In the genomic region with DNA sequence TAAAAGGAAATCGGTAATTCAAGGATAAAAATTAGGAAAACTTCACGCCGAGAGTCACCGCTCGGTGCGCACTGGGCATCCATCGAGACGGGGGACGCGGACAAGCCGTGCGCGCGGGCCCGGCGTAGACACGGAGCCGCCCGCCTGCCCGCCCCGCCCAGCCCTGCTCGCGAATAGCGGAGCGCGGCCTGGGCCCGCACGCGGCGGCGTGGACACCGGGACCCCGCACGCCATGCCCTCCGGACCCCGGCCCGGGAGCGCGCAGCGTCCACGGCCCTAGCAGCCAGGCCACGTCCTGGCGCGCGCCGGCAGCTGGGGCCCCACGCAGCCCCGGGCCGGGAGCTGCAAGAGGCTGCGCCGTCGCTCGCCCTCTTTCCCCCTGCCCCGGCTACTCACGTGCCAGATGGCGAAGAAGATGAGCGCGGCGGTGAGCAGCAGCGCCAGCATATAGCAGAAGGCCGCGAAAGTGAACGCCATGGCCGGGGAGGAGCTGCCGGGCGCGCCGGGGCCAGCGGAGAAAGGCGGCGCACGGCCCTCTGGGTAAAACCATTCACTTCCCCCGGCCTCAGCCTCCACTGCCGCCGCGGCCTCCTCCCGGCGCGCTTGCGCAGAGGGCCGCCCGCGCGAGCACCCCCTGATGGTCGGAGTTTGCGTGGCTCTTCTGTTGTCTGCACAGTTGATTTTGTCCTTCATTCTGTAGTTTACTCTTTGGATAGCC, we compare ENCODE assay signal across 8 mouse cellular contexts. TPM values are rescaled to one million over a fixed set of nuclear protein-coding genes. Genes with fewer than 3 reads are reported as not detected.
A peak's percentile ranks its signal among the peaks of the same experiment; 100 is the strongest.
DNase-seq lines count a peak whose midpoint lies in the region; ATAC-seq and TF ChIP-seq lines count a peak whose summit lies in the region.

A gene (minus strand): TSS at position 625 of the 718 bp plus-strand sequence.

- peak; percentile 18; the same call in 1 of the 2 replicates for TF ChIP-seq CTCF in E14TG2a.4 (conservative IDR thresholded peaks at IDR 0.05; ENCODE audit: low read length)
- TF ChIP-seq CTCF in liver, postnatal 0 days (IDR thresholded peaks at IDR 0.05; ENCODE audit: low read depth): peak; percentile 92

- H3K36me3 ChIP-seq in E14TG2a.4 (ENCODE audit: insufficient read depth, low read length): peaks cover 17% of the 10 kb centered on the region
- no peaks in the 10 kb centered on the region for H3K36me3 ChIP-seq in forebrain, embryonic 13.5 days (ENCODE audit: poor library complexity, severe bottlenecking)
- peaks cover 14% of the 10 kb centered on the region for H3K36me3 ChIP-seq in liver, postnatal 0 days (replicated peaks; ENCODE audit: insufficient read depth, low read length)
- no peaks in the 10 kb centered on the region for H3K36me3 ChIP-seq in neural tube, embryonic 14.5 days (ENCODE audit: control insufficient read depth, insufficient read depth, low read length)

- no peak for TF ChIP-seq EP300 in liver, postnatal 0 days (IDR thresholded peaks at IDR 0.05; ENCODE audit: low read depth)

- peaks cover 23% of the 10 kb centered on the region for H3K4me1 ChIP-seq in E14TG2a.4 (replicated peaks; ENCODE audit: low read depth, low read length)
- peaks cover 16% of the 10 kb centered on the region for H3K4me1 ChIP-seq in forebrain, embryonic 13.5 days
- H3K4me1 ChIP-seq in liver, postnatal 0 days (ENCODE audit: insufficient read depth): peaks cover 11% of the 10 kb centered on the region
- peaks cover 12% of the 10 kb centered on the region; the same call in 1 of the 2 replicates for H3K4me1 ChIP-seq in neural tube, embryonic 14.5 days (ENCODE audit: control insufficient read depth, insufficient read depth, low read length)

- H3K27ac ChIP-seq in forebrain, embryonic 13.5 days: peak within 1 kb of the TSS; percentile 99
- H3K27ac ChIP-seq in liver, postnatal 0 days (ENCODE audit: low read depth): peak within 1 kb of the TSS; percentile 94
- peak within 1 kb of the TSS; percentile 97 for H3K27ac ChIP-seq in neural tube, embryonic 14.5 days (ENCODE audit: low read depth, low read length)

- DNase-seq in c-Kit-positive CD71-positive TER-119-positive erythroid progenitor cells, embryonic 14.5 days (ENCODE audit: low spot score): peak; percentile 87
- peak; percentile 93 to 95 for DNase-seq in heart, postnatal 10 days
- DNase-seq in large intestine, adult 2 months (ENCODE audit: low read depth, low spot score): peak; percentile 78
- peak; percentile 94 for DNase-seq in liver, postnatal 0 days
- DNase-seq in testis, postnatal 10 days (ENCODE audit: low spot score): peak; percentile 94

- WGBS in forebrain, embryonic 13.5 days: under 1% methylated on average over 82 of the region's 86 CpGs
- WGBS in large intestine, adult 2 months: under 1% methylated on average over 85 of the region's 86 CpGs
- 2% methylated on average over 74 of the region's 86 CpGs for WGBS in liver, postnatal 0 days (ENCODE audit: insufficient replicate concordance)
- whole genome bisulfite sequencing in neural tube, embryonic 14.5 days: under 1% methylated on average over 67 of the region's 86 CpGs

- H3K9me3 ChIP-seq in E14TG2a.4 (ENCODE audit: low read length): no peaks in the 10 kb centered on the region
- no peaks in the 10 kb centered on the region for H3K9me3 ChIP-seq in forebrain, embryonic 13.5 days (replicated peaks)
- H3K9me3 ChIP-seq in liver, postnatal 0 days (ENCODE audit: low read length): no peaks in the 10 kb centered on the region
- H3K9me3 ChIP-seq in neural tube, embryonic 14.5 days (ENCODE audit: control insufficient read depth, low read length): no peaks in the 10 kb centered on the region

- H3K27me3 ChIP-seq in E14TG2a.4 (ENCODE audit: insufficient read depth, low read length): no peaks in the 10 kb centered on the region
- H3K27me3 ChIP-seq in forebrain, embryonic 13.5 days: no peaks in the 10 kb centered on the region
- H3K27me3 ChIP-seq in liver, postnatal 0 days (ENCODE audit: insufficient read depth, low read length): no peaks in the 10 kb centered on the region
- H3K27me3 ChIP-seq in neural tube, embryonic 14.5 days (ENCODE audit: control insufficient read depth, insufficient read depth, low read length): no peaks in the 10 kb centered on the region; the same call in 1 of the 2 replicates

- H3K4me2 ChIP-seq in forebrain, embryonic 13.5 days: peak within 1 kb of the TSS; percentile 80
- H3K4me2 ChIP-seq in liver, postnatal 0 days (ENCODE audit: low read depth, low read length): peak within 1 kb of the TSS; percentile 80
- H3K4me2 ChIP-seq in neural tube, embryonic 14.5 days (ENCODE audit: low read depth, low read length): peak within 1 kb of the TSS; percentile 76

- intact Hi-C loops in heart, postnatal 10 days (cut with DNase I): loop anchor here (1.0 kb wide), 1 partner anchor 28 kb away; a partner anchor contains a TSS

- peak; percentile 98 for ATAC-seq in forebrain, embryonic 13.5 days
- ATAC-seq in liver, postnatal 0 days: peak; percentile 98
- peak; percentile 98 for ATAC-seq in neural tube, embryonic 14.5 days (ENCODE audit: low read depth)

- H3K4me3 ChIP-seq in E14TG2a.4 (replicated peaks; ENCODE audit: low read length): peak within 1 kb of the TSS; percentile 91
- peak within 1 kb of the TSS; percentile 91 for H3K4me3 ChIP-seq in forebrain, embryonic 13.5 days
- peak within 1 kb of the TSS; percentile 84 for H3K4me3 ChIP-seq in liver, postnatal 0 days (ENCODE audit: low read depth, low read length)
- peak within 1 kb of the TSS; percentile 93 for H3K4me3 ChIP-seq in neural tube, embryonic 14.5 days (ENCODE audit: low read depth, low read length)

- H3K9ac ChIP-seq in forebrain, embryonic 13.5 days: peak within 1 kb of the TSS; percentile 97
- peak within 1 kb of the TSS; percentile 90 for H3K9ac ChIP-seq in liver, postnatal 0 days (replicated peaks)
- peak within 1 kb of the TSS; percentile 94 for H3K9ac ChIP-seq in neural tube, embryonic 14.5 days (replicated peaks; ENCODE audit: low read depth, low read length)

RNA-seq across cellular contexts. Expression of the gene that starts here (rescaled TPM):
- polyA plus RNA-seq in forebrain, embryonic 13.5 days (2015; fragmentation: Nextera tagmentation; extraction: Ambion mirVana): 168 and 176 TPM in 2 replicates
- 10 to 100 TPM; 54.5 to 62.6 TPM for total RNA-seq in heart, postnatal 10 days (2021)
- 69.2 and 70.1 TPM in 2 replicates for polyA plus RNA-seq in large intestine, adult 2 months (2012; rRNA removed)
- polyA plus RNA-seq in liver, postnatal 0 days (2015; fragmentation: Nextera tagmentation; extraction: Ambion mirVana): 86.8 and 90.7 TPM in 2 replicates
- polyA plus RNA-seq in neural tube, embryonic 14.5 days (2014; fragmentation: Nextera tagmentation; extraction: Ambion mirVana): 218 and 238 TPM in 2 replicates

Comparison
In these comparisons a context has a peak if more than half of its experiments do, and no peak if none do; other contexts are left out.
1. Peak in every context shown above with its lines: DNase-seq, ATAC-seq, H3K4me3 ChIP-seq and H3K27ac ChIP-seq.